Mouse (Mus musculus): ENCODE measurements around the gene Matk.

Gene Matk

DNA sequence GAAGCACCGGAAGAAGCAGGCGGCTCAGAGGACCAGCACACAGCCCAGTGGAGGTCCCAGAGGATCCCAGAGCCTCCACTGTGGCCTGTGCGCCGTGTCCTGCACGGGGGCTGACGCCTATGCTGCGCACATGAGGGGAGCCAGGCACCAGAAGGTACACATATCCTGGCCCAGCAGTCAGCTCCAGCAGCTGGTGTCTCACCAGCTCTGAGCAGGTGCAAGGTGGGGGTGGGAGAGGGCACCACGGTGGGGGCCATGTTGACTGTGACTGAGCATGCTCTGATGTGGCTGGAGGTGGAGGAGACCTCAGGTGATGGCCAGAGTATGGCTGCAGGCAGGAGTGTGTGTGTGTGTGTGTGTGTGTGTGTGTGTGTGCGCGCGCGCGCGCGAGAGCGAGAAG is 10.7 kb upstream of the Matk start:
- no peak for DNase-seq (ENCODE audit: low read depth, low spot score)

DNA sequence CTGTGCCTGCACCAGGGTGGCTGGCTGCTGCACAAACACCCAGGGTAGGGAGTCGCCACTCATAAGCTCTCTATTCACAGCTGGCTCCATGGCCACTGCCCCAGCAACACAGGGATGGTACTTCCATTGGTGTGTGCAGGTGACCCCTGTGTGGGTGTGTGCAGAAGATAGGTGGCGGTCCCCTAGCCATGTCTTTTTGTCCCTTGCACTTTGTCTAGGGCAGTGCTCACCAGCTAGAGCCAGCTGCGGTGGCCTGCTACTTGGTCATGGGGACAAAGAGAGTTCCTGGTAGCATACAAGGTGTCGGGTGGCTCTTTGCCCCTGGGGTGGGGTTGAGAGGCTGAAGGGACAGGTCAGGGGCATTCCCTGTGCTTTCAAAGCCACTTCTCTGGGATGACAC is 8.6 kb upstream of the Matk start:
- no peak for DNase-seq (ENCODE audit: low read depth, low spot score)

DNA sequence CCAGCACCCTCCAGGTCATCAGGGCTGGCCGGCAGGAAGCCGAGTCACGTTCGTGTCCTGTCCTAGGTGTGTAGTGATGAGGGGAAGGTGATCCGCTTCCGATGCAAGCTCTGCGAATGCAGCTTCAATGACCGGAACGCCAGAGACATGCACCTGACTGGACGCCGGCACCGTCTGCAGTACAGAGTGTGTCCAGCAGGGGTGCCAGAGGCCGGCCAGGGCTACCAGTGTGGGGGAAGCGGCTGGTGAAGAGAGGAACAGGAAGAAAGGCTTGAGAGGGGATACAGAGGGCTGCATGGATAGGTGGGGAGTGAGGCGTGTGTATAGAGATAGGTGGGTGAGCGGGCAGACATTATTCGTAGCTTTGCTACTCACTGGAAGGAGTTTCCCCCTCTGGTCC is 8.1 kb upstream of the Matk start:
- DNase-seq (ENCODE audit: low read depth, low spot score): no peak

DNA sequence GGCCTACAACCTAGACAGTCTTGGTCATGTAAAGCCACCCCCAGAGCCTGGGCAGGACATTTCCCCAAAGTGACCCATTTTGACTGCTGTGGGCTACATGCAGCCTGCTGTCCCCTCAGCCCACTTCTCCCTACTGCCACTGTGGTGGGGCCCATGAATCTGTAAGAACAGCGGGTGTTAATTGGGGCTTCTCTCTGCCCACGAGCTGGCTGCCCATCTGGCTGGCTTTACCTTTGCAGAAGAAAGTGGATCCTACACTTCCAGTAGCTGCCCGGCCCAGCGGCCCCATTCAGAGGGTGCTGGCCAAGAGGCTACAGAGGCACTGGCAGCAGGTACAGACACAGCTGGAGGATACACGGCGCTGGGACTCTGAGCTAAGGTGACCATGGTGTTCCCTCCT is 7.6 kb upstream of the Matk start:
- no peak for DNase-seq (ENCODE audit: low read depth, low spot score)

DNA sequence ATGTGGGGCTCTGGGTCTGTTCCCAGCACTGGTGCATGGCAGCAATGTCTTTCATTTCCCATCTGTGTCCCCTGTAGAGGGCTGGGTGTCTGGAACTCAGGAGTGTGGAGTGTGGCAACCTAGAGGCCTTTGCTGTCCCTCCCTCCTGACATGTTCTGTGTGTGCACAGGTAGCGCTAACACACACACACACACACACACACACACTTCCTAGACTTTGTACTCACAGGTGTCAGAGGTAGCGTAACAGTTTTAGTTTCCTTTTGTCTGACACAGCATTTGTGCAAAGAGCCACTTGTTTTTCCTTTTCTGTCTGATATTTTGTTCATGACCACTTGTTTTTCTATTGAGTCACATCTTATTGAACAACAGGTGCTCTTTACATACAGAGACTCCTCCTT is 4.9 kb upstream of the Matk start:
- DNase-seq (ENCODE audit: low read depth, low spot score): no peak

DNA sequence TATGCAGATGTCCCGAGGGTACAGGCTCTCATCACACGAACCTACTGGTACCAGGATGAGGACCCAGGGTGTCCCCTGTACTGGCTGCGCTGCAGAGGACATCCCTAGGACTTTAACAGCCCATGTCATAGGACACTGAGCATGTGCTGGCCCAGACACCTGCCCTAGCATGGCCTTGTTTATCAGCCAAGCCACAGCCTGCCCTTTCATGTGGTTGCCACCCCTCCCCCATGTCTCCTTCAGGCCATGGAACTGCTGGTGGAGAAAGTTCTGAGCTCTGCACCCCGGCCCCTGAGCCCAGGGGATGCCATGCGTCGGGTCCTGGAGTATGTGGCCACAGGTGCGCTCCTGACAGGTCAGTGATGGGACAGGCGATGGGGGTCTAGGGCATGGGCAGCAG is 3.3 kb upstream of the Matk start:
- no peak for DNase-seq (ENCODE audit: low read depth, low spot score)

DNA sequence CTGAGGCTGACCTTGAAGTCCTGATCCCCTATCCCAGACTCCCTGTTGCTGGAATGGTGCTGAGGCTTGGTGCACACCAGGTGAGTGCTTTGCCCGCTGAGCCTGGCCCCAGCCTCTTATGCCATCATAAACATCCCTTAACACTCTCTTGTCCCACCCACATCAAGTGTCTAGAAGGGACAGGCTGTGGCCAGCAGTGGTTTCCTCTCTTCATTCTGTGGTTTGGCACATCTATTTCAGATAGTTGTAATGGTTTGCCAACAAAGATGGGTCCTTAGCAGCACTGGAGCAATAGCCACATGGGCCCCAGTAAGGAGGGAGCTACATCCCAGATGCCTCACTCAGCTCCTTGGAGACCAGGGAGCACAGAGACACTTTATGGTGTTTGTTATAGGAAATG is 2.2 kb downstream of the Matk start:
- DNase-seq (ENCODE audit: low read depth, low spot score): no peak

DNA sequence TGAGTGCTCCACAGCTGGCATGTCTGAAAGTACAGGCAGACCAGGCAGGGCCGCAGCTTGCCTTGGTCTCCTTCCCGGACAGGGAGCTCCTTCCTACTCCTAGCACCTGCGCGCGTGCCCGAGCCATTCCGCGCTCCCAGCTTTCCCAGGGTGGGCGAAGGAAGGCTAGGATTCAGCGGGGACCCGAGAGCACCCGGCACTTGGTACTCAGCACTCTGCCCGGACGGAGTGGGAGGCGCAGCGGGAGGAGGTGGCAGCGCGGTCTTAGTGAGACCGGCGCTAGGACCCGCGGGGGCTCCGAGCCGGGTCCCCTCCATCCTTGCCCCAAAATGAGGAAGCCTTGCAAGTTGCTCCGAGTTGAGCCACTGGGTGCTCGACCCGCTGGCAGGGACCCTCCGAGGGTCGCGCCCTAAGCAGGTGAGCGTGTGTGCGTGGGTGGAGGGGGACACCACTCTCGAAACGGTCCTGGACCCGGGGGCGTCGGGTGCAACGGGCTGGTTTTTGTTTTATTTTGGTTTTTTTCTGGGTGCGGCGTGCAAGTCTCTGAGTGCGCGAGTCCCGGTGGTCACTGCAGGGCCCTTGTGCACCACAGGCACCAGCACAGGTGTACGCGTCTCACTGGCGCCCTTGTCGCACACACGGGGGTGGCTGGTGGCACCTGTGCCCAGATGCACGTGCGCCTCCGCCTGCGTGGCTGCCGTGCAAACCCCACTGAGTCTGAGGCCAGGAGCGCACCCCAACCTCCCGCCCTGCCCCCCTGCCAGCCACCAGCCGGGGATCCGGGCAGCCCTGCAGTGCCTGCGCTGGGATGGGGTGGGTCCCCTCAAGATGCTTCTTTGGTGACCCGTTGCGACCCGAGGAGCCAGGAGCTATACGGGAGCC is 4.7 kb downstream of the Matk start:
- DNase-seq (ENCODE audit: low read depth, low spot score): no peak

DNA sequence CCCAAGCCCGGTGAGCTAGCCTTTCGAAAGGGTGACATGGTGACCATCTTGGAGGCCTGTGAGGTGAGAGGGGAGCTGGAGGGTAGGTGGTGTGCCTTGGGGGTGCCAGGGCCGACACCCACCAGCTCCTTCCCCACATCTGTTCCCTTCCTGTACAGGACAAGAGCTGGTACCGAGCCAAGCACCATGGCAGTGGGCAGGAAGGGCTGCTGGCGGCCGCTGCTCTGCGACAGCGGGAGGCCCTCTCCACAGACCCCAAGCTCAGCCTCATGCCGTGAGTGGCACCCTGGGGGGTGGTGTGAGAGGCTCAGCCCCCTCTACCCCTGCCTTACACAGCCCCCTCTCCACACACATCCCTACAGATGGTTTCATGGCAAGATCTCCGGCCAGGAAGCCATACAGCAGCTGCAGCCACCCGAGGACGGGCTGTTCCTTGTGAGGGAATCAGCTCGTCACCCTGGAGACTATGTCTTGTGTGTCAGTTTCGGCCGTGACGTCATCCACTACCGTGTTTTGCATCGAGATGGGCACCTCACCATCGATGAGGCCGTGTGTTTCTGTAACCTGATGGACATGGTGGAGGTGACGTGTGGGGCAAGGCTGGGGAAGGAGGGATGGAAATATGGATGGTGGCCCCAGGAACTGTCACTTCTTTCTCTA is 6.6 kb downstream of the Matk start:
- no peak for DNase-seq (ENCODE audit: low read depth, low spot score)

DNA sequence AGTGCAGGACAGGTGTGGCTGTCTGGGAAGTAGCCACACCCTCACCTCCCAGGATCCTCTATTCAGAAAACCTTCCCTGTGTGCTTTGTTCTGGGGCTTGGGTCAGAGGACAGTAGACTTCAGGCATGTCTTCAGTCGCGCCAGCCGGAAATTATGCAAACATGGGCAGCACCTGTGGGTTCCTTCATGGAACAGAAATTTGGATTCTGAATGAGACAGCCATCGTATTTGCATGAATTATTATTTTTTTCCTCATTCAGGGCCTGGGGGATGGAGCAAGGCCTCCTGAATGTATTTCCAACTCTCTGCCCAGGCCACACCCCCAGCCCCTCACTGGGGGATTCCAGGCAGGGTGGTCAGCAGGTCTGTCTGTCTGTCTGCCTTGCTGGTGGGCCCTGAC is 8.3 kb downstream of the Matk start:
- DNase-seq (ENCODE audit: low read depth, low spot score): no peak

DNA sequence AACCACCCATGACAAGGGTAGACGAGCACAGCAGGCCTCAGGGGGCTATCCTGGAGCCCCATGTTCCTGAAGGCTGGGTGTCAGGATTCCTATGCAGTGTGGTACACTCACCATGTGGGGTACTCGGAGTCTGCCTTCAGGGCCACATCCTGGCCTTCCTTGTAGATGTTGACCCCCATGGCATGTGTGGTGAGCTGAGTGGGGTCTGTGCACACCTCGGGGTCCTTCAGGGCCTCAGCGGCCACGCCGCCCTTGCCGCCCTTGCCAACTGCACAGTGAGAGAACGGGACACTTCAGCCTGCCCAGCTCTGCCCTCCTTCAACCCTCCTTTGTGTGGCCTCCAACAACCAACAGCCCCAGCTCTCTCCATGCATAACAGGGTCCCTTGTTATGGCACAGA is 12.8 kb downstream of the Matk start:
- no peak for DNase-seq (ENCODE audit: low read depth, low spot score)

DNA sequence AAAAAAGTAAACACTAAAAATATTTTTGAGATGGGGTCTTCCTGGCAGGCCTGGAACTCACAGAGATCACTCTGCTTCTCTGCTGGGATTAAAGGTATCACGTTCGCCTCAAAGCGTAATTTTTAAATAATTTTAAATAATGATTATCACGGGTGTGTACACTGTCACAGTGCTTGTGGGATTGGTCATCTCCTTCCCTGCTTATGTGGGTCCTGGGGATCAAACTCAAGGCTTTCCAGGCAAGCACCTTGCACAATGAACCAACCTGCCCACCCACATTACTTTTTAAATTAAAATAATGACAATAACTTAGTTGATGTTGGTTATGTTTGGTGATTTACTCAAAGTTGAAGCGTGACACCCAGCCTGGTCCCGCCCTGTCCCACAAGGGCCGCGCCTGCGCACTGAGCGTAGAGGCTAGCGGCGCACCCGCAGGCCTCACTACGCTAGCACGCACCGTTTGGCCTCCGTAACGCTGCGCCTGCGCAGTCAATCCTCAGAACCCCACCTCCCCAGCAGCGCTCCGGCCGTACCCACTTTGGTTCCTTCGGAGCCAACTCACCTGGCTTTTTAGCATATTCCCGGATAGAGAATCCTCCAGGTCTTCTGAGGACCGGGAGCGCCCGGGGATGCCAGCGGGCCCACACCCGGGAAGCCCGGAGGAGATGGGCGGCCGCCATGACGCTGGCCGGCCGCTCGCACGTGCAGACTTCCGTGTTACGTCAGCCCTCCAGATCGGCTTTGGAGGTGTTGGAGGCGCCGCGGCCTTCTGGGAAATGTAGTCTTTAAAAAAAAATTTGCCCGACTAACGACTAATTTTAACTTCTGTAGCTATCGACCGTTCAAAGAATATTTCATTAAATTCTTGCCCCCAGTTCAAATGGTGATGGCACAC is 13.7 kb downstream of the Matk start, which contains the start of the genes Mrpl54 and Apba3:
Gene Mrpl54, minus strand, starts transcription at position 724 of the 895 bp plus-strand sequence.
Gene Apba3, plus strand, starts transcription at position 750 of the 895 bp plus-strand sequence.
- DNase-seq (ENCODE audit: low read depth, low spot score): peak; percentile 89

DNA sequence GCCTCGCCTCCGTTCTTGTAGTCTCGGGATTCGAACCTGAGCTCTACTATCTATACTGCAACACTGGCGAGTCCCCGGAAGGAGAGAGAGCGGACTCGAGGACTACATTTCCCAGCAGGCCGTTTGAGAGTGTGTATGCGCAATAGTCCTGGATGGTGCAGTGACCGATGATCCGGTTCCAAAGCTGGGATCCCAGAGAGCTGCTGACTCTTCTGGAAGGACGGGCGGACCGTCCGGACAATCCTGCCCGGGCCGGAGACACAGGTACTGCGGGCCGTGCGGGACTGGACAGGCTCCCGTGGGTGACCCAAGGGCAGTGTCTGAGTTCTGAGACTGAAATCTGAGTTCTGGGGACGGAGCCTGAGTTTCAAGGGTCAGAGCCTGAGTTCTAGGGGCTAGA is 15.3 kb downstream of the Matk start:
- no peak for DNase-seq (ENCODE audit: low read depth, low spot score)

DNA sequence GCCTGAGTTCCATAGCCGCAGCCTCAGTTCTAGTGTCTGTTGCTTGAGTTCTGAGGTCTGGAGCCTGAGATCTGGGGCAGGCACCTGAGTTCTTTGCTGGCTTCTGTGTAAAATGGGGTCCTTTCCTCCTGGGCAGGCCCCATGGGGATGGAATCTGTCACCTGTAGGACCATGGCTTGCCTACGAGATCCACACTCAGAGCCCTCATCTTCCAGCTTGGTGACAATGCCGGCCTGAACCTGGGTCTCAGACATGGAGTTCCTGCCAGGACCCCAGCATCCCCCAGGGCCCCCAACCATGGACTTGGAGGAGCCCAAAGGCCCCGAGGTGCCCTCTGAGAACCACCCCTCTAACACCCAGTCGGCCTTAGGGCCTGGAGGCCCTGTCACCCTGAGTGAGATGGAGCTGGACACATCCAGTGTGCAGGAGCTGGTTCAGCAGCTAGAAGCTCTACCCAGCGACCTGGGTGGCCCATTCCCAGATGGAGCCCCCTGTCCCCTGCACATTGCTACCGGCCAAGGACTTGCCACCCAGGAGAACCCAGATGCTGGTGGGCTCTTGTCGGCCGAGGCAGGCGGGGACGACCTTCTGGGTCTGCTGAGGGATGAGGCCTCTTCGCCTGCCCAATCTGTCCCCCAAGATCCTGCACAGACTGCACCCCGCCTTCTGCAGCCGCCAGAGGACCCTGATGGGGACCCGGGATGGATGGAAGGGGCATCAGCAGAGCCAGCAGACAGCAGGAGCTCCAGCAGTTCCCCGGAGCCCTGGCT is 16.1 kb downstream of the Matk start:
- DNase-seq (ENCODE audit: low read depth, low spot score): no peak

DNA sequence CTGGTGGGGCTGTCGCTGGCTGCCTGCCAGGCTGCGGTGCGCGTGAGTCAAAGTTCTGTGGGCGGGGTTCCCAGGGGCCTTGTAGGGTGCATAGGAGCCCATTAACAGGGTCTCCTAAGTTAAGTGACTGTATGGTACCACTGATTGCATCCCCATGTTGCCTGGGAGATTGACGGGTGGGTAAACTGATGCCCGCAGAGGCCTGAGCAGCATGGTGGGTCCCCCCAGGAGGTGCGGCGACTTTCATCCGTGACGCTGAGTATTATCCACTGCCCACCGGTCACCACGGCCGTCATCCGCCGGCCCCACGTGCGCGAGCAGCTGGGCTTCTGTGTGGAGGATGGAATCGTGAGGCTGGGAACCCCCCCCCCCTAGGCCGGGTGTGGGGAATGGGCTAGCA is 19.6 kb downstream of the Matk start:
- DNase-seq (ENCODE audit: low read depth, low spot score): no peak

DNA sequence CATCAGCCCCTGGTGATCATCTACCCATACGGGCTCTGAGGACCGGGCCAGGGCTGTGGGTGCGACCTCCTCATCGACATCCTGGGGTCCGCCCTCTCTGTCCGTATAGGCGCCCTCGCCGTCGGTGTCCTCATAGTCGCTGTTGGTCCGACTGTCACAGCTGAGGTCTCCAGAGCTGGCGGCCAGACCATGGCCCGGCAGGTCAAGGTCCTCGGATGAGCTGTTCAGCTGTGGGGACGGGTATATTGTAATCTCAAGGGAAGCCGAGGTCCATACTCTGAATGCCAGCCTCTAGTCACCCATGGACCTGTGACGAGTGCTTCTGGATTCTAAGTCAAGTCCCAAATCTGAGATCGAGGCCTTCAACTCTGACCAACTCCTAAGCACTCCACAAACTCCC is 21.1 kb downstream of the Matk start:
- no peak for DNase-seq (ENCODE audit: low read depth, low spot score)

DNA sequence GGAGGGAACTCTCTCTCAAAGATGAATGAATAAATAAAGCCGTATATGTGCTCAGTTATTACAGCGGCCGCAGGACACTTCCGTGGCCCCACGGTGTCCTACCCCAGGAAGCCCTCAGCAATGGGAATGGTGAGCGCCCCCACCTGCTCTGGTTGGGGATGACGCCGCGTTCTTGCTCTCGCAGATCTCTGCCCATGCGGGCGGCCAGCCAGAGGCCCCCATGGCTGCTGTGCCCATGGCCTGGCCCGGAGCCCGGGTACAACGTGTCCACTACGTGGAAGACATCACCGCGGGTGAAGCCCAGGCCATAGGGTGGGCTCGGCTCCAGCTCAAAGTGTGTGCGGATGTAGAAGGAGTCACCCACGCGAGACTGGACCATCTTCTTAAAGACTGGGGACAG is 24.9 kb downstream of the Matk start:
- no peak for DNase-seq (ENCODE audit: low read depth, low spot score)

DNA sequence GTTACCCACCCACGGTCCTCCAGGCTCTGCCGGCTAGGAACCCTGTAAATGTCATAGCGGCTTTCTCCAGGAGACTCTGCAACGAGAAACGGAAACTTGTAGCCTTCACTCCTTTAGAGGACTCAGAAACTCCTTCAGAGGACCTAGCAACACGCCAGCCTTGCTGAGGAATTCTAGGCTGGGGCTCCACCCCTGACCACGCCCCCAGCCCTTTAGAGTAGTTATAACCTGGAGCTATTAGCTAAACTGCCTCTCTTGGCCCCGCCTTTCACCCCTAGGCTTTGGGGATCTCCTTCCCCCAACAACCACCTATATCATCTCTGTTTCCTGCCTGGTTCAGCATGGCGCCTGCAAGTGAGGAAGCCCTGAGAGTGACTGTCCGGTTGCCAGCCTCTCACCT is 26.8 kb downstream of the Matk start:
- DNase-seq (ENCODE audit: low read depth, low spot score): no peak

DNA sequence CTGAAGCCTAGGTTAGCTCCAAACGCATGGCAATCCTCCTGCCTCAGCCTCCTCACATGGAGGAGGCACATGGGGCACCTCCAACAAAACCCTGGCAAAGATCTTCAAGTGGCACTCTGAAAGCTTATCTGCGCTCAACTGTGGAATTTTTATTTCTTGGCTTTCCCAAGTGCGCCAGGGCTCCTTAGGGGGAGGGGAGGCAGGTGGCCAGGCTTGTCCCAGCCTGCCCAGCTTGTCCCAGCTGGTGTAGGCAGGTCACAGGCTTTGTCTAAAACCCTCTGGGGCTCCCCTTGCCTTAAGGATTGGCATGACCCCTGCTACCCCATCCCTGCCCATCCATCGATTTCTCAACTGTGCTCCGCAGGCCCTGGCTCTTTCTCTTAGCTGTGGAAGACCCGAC is 31.5 kb downstream of the Matk start:
- no peak for DNase-seq (ENCODE audit: low read depth, low spot score)

DNA sequence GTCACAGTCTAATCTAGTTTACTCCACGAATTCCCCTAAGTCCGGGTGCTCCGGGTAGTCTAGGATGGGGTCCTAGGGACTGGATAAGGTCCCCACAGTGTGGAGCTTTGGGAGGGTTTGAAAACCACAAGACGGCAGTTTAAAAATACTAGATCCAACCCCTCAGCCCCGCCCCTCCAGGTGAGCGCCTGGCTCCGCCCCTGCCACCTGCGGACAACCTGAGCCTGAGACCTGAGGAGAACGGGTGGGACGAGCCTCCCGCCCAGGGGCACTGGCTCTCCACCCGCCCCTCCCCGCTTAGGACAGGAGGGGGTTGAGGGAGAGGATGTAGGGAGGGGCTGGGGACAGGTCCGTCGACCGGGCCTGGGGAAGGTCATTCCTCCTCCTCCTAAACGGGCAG is 32.0 kb downstream of the Matk start:
- DNase-seq (ENCODE audit: low read depth, low spot score): no peak

DNA sequence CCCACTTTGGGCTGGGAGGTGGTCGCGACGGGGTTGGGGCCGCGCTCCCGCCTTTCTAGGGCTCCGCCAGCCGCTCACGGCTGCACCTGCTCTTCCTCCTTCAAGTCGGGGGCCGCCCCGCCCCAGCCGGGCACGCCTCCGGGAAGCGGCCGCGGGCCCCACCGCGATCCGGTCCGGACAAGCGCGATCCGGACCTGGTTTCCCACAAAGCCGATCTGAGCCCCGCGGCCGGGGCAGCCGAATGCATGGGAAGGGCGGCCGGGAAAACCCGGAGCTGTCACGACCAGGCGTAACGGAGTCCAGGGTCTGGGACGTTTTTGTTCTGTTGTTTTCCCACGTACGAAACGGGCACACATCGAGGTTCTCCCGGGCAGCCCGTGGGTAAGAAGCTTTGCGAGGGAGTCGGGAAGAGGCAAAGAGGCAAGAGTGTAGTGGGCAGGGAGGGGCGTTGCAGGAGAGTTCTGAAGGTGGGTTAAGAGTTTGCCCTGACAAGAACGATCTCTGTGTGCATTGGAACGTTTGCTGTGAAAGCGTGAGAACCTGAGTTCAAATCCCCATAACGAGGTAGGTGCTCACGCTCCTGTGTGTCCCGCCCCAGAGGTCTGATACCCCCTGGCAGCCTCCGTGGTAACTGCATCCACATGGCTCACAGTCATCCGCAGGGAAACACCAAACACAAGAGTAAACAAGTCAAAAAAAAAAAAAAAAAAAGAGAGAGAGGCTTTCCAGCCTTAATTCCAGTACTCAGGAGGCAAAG is 33.1 kb downstream of the Matk start:
- DNase-seq (ENCODE audit: low read depth, low spot score): no peak

Data from WW6 (cell line).